In genomic region chr16:20676702-20677101, GRCm38 (mm10) we compare ENCODE assay signal across 23 mouse cellular contexts. TPM values are rescaled to one million over a fixed set of nuclear protein-coding genes. Genes with fewer than 3 reads are reported as not detected.
DNase-seq lines count a peak whose midpoint lies in the region; ATAC-seq and TF ChIP-seq lines count a peak whose summit lies in the region.
"Had no signal": no experiment of that assay in that cellular context is flagged by ENCODE, and none has a peak within 500 bp of the region (broad histone marks: within the 10 kb centered on the region; RNA-seq: fewer than 3 reads in every experiment).

No protein-coding gene starts in this region.

- H3K4me1 ChIP-seq in hindbrain, postnatal 0 days (ENCODE audit: insufficient read depth, low read length), result peaks cover 18% of the 10 kb centered on the region
- H3K4me1 ChIP-seq in hindbrain, embryonic 12.5 days, result peaks cover 19% of the 10 kb centered on the region
- H3K4me1 ChIP-seq in midbrain, embryonic 11.5 days (ENCODE audit: control insufficient read depth, insufficient read depth, low read length), result peaks cover 15% of the 10 kb centered on the region
- H3K4me1 ChIP-seq in midbrain, embryonic 15.5 days, result peaks cover 23% of the 10 kb centered on the region
- H3K4me1 ChIP-seq in MEL (ENCODE audit: control insufficient read depth in 1 of 2, insufficient read depth in 2 of 2, low read length in 2 of 2), result peaks cover 11 to 35% of the 10 kb centered on the region in 2 experiments

- no peak for TF ChIP-seq RAD21 in MEL (IDR thresholded peaks at IDR 0.05; ENCODE audit: low read depth, low read length)

- no peak overlapping the region for H3K4me3 ChIP-seq in hindbrain, postnatal 0 days (ENCODE audit: low read length)
- no peak overlapping the region for H3K4me3 ChIP-seq in hindbrain, embryonic 12.5 days
- no peak overlapping the region for H3K4me3 ChIP-seq in midbrain, embryonic 11.5 days (ENCODE audit: low read depth, low read length)
- no peak overlapping the region for H3K4me3 ChIP-seq in midbrain, embryonic 15.5 days
- H3K4me3 ChIP-seq in MEL (ENCODE audit: control insufficient read depth in 1 of 2, insufficient read depth in 1 of 2, low read depth in 2 of 2, low read length in 2 of 2), result no peak overlapping the region
- H3K4me3 ChIP-seq: heart, adult 2 months; hindbrain, embryonic 15.5 days; neural tube, embryonic 12.5 days had no signal

- TF ChIP-seq EP300 in MEL (IDR thresholded peaks at IDR 0.05; ENCODE audit: low read depth in 1 of 2, low read length in 2 of 2), result no peak

- H3K79me2 ChIP-seq in MEL (ENCODE audit: control insufficient read depth, insufficient read depth, low read length, poor library complexity), result peaks cover 64% of the 10 kb centered on the region

- no peak for TF ChIP-seq POLR2A in MEL (IDR thresholded peaks at IDR 0.05; ENCODE audit: control insufficient read depth in 1 of 2, insufficient read depth in 1 of 2, low read depth in 1 of 2, low read length in 2 of 2, poor library complexity in 1 of 2)
- TF ChIP-seq POLR2A in brain, embryonic 14.5 days (IDR thresholded peaks at IDR 0.05; ENCODE audit: borderline replicate concordance, extremely low read depth, insufficient read depth, insufficient read length, poor library complexity, severe bottlenecking), result no peak

- WGBS in hindbrain, postnatal 0 days, result 85% methylated on average over 4 of the region's 4 CpGs
- 93% methylated on average over 4 of the region's 4 CpGs for WGBS in hindbrain, embryonic 12.5 days
- 90% methylated on average over 4 of the region's 4 CpGs for WGBS in midbrain, embryonic 11.5 days
- WGBS in midbrain, embryonic 15.5 days, result 89% methylated on average over 4 of the region's 4 CpGs

- DNase-seq in hindbrain, postnatal 0 days (ENCODE audit: low spot score), result peak; percentile 44
- peak; percentile 72 for DNase-seq in midbrain, embryonic 11.5 days (ENCODE audit: low spot score, missing footprints)
- DNase-seq in MEL (ENCODE audit: low read depth, low spot score), result peak; percentile 55
- DNase-seq in brain, embryonic 14.5 days (ENCODE audit: low read depth), result peak; percentile 35
- DNase-seq: adrenal gland, adult 8-10 months; cerebellum, adult 9-10 months; gastrocnemius, postnatal 10 days; heart, adult 2 months; heart, postnatal 36 days; kidney, adult 2 months; kidney, postnatal 36 days; layer of hippocampus, adult 9-11 months; lung, postnatal 14 days; thymus, postnatal 25 days had no signal

- no peak overlapping the region for H3K9ac ChIP-seq in hindbrain, postnatal 0 days (replicated peaks; ENCODE audit: low read length)
- no peak overlapping the region for H3K9ac ChIP-seq in hindbrain, embryonic 12.5 days
- no peak overlapping the region for H3K9ac ChIP-seq in midbrain, embryonic 11.5 days (ENCODE audit: low read length)
- no peak overlapping the region for H3K9ac ChIP-seq in midbrain, embryonic 15.5 days
- no peak overlapping the region for H3K9ac ChIP-seq in MEL (ENCODE audit: control insufficient read depth, low read depth, low read length, poor library complexity, severe bottlenecking)
- H3K9ac ChIP-seq: hindbrain, embryonic 15.5 days; liver, embryonic 14.5 days; neural tube, embryonic 12.5 days had no signal

- no peaks in the 10 kb centered on the region for H3K27me3 ChIP-seq in hindbrain, postnatal 0 days (ENCODE audit: insufficient read depth, low read length)
- no peaks in the 10 kb centered on the region for H3K27me3 ChIP-seq in hindbrain, embryonic 12.5 days
- no peaks in the 10 kb centered on the region for H3K27me3 ChIP-seq in midbrain, embryonic 11.5 days (ENCODE audit: control insufficient read depth, insufficient read depth, low read length)
- no peaks in the 10 kb centered on the region for H3K27me3 ChIP-seq in midbrain, embryonic 15.5 days (replicated peaks)
- H3K27me3 ChIP-seq in MEL (ENCODE audit: control insufficient read depth in 1 of 2, insufficient read depth in 2 of 2, low read length in 2 of 2), result no peaks in the 10 kb centered on the region
- H3K27me3 ChIP-seq: CH12.LX; hindbrain, embryonic 15.5 days; megakaryocyte, embryonic 14.5 days; neural tube, embryonic 12.5 days had no signal

- H3K9me3 ChIP-seq in hindbrain, postnatal 0 days (ENCODE audit: low read length), result no peaks in the 10 kb centered on the region
- H3K9me3 ChIP-seq in hindbrain, embryonic 12.5 days (replicated peaks), result no peaks in the 10 kb centered on the region
- H3K9me3 ChIP-seq in midbrain, embryonic 11.5 days (ENCODE audit: control insufficient read depth, low read length), result no peaks in the 10 kb centered on the region
- H3K9me3 ChIP-seq in midbrain, embryonic 15.5 days, result no peaks in the 10 kb centered on the region
- no peaks in the 10 kb centered on the region for H3K9me3 ChIP-seq in MEL (replicated peaks; ENCODE audit: insufficient read depth, low read length)
- H3K9me3 ChIP-seq: hindbrain, embryonic 15.5 days; megakaryocyte, embryonic 14.5 days; neural tube, embryonic 12.5 days had no signal

- ATAC-seq in hindbrain, postnatal 0 days, result no peak
- ATAC-seq in hindbrain, embryonic 12.5 days (ENCODE audit: low FRiP score), result no peak
- no peak for ATAC-seq in midbrain, embryonic 11.5 days (ENCODE audit: low FRiP score)
- no peak for ATAC-seq in midbrain, embryonic 15.5 days (replicated peaks)
- no peak for ATAC-seq in erythroblast, adult 5-6 weeks (replicated peaks; ENCODE audit: low FRiP score, poor library complexity, severe bottlenecking)

- TF ChIP-seq CTCF in hindbrain, postnatal 0 days (IDR thresholded peaks at IDR 0.05; ENCODE audit: low read depth), result peak; percentile 35
- TF ChIP-seq CTCF in MEL (IDR thresholded peaks at IDR 0.05 in 2 of 3, conservative IDR thresholded peaks at IDR 0.05 in 1 of 3; ENCODE audit: control insufficient read depth in 1 of 3, insufficient read depth in 1 of 3, low read depth in 2 of 3, low read length in 3 of 3, poor library complexity in 1 of 3, severe bottlenecking in 1 of 3), result peak in 1 of 3 experiments; percentile 4; a peak in 1 of 6 replicates
- no peak for TF ChIP-seq CTCF in brain, embryonic 14.5 days (IDR thresholded peaks at IDR 0.05; ENCODE audit: borderline replicate concordance, extremely low read depth, insufficient read depth, insufficient read length)

- no peak overlapping the region for H3K4me2 ChIP-seq in hindbrain, postnatal 0 days (ENCODE audit: low read depth, low read length)
- H3K4me2 ChIP-seq in hindbrain, embryonic 12.5 days (replicated peaks), result no peak overlapping the region
- no peak overlapping the region for H3K4me2 ChIP-seq in midbrain, embryonic 11.5 days
- H3K4me2 ChIP-seq in midbrain, embryonic 15.5 days, result no peak overlapping the region
- H3K4me2 ChIP-seq: hindbrain, embryonic 15.5 days; neural tube, embryonic 12.5 days had no signal

- no peak overlapping the region for H3K27ac ChIP-seq in hindbrain, postnatal 0 days
- H3K27ac ChIP-seq in hindbrain, embryonic 12.5 days, result no peak overlapping the region
- H3K27ac ChIP-seq in midbrain, embryonic 11.5 days (ENCODE audit: low read depth, low read length), result no peak overlapping the region
- H3K27ac ChIP-seq in midbrain, embryonic 15.5 days, result no peak overlapping the region
- no peak overlapping the region for H3K27ac ChIP-seq in MEL (ENCODE audit: control insufficient read depth, low read depth, low read length)
- H3K27ac ChIP-seq: heart, adult 2 months; hindbrain, embryonic 15.5 days; liver, embryonic 14.5 days; neural tube, embryonic 12.5 days had no signal

- peaks cover 50% of the 10 kb centered on the region for H3K36me3 ChIP-seq in hindbrain, postnatal 0 days (ENCODE audit: insufficient read depth, low read length)
- peaks cover 65% of the 10 kb centered on the region for H3K36me3 ChIP-seq in hindbrain, embryonic 12.5 days
- H3K36me3 ChIP-seq in midbrain, embryonic 11.5 days (ENCODE audit: control insufficient read depth, insufficient read depth, low read length), result peaks cover 52% of the 10 kb centered on the region
- H3K36me3 ChIP-seq in midbrain, embryonic 15.5 days (replicated peaks), result peaks cover 49% of the 10 kb centered on the region
- H3K36me3 ChIP-seq in MEL (ENCODE audit: control insufficient read depth in 1 of 2, insufficient read depth in 2 of 2, low read length in 2 of 2), result peaks cover 44 to 50% of the 10 kb centered on the region in 2 experiments

RNA-seq across cellular contexts. Expression of gene Eif4g1, which starts 8.6 kb away (rescaled TPM):
- total RNA-seq in hindbrain, postnatal 0 days (2014; rRNA removed), result 424 and 428 TPM in 2 replicates
- polyA plus RNA-seq in hindbrain, postnatal 0 days (2015; fragmentation: Nextera tagmentation; extraction: Ambion mirVana), result 115 and 124 TPM in 2 replicates
- 197 and 200 TPM in 2 replicates for polyA plus RNA-seq in hindbrain, embryonic 12.5 days (2016; fragmentation: Nextera tagmentation; extraction: Ambion mirVana)
- polyA plus RNA-seq in midbrain, embryonic 11.5 days (2014; fragmentation: Nextera tagmentation; extraction: Ambion mirVana), result 132 and 142 TPM in 2 replicates
- 146 and 148 TPM in 2 replicates for polyA plus RNA-seq in midbrain, embryonic 15.5 days (2015; fragmentation: Nextera tagmentation; extraction: Ambion mirVana)
- 409 and 425 TPM in 2 replicates for total RNA-seq in MEL (2012; rRNA removed)
- 100 to 1,000 TPM; 327 to 436 TPM for polyA plus RNA-seq in MEL (2012; ENCODE audit: insufficient read depth in 1 of 2, insufficient read length in 2 of 2, low read depth in 1 of 2, low replicate concordance in 2 of 2, missing spikeins in 1 of 2)
- polyA plus RNA-seq in brain, embryonic 14.5 days (2012; rRNA removed), result 231 and 269 TPM in 2 replicates
- total RNA-seq in erythroblast, adult 5-6 weeks (2015; ENCODE audit: low replicate concordance), result 60.1 and 64.6 TPM in 2 replicates
- total RNA-seq in erythroblast, adult 5-6 weeks (2017; ENCODE audit: low replicate concordance), result 71.0 and 76.1 TPM in 2 replicates

RNA-seq across cellular contexts. Expression of gene Fam131a, which starts 16.3 kb away (rescaled TPM):
- total RNA-seq in hindbrain, postnatal 0 days (2014; rRNA removed), result 130 and 147 TPM in 2 replicates
- 49.0 and 55.4 TPM in 2 replicates for polyA plus RNA-seq in hindbrain, postnatal 0 days (2015; fragmentation: Nextera tagmentation; extraction: Ambion mirVana)
- polyA plus RNA-seq in hindbrain, embryonic 12.5 days (2016; fragmentation: Nextera tagmentation; extraction: Ambion mirVana), result 19.4 and 19.8 TPM in 2 replicates
- 8.8 and 12.5 TPM in 2 replicates for polyA plus RNA-seq in midbrain, embryonic 11.5 days (2014; fragmentation: Nextera tagmentation; extraction: Ambion mirVana)
- polyA plus RNA-seq in midbrain, embryonic 15.5 days (2015; fragmentation: Nextera tagmentation; extraction: Ambion mirVana), result 58.1 and 58.5 TPM in 2 replicates
- not detected in 2 replicates for total RNA-seq in MEL (2012; rRNA removed)
- not detected for polyA plus RNA-seq in MEL (2012; ENCODE audit: insufficient read depth in 1 of 2, insufficient read length in 2 of 2, low read depth in 1 of 2, low replicate concordance in 2 of 2, missing spikeins in 1 of 2)
- polyA plus RNA-seq in brain, embryonic 14.5 days (2012; rRNA removed), result 53.5 and 74.8 TPM in 2 replicates
- total RNA-seq in erythroblast, adult 5-6 weeks (2015; ENCODE audit: low replicate concordance), result not detected in 2 replicates
- 0.26 and 0.70 TPM in 2 replicates for total RNA-seq in erythroblast, adult 5-6 weeks (2017; ENCODE audit: low replicate concordance)
- total RNA-seq: common myeloid progenitor, adult 5-6 weeks had no signal

RNA-seq across cellular contexts. Expression of gene Psmd2, which starts 25.2 kb away (rescaled TPM):
- total RNA-seq in hindbrain, postnatal 0 days (2014; rRNA removed), result 192 and 196 TPM in 2 replicates
- 308 and 314 TPM in 2 replicates for polyA plus RNA-seq in hindbrain, postnatal 0 days (2015; fragmentation: Nextera tagmentation; extraction: Ambion mirVana)
- 397 and 411 TPM in 2 replicates for polyA plus RNA-seq in hindbrain, embryonic 12.5 days (2016; fragmentation: Nextera tagmentation; extraction: Ambion mirVana)
- polyA plus RNA-seq in midbrain, embryonic 11.5 days (2014; fragmentation: Nextera tagmentation; extraction: Ambion mirVana), result 474 and 502 TPM in 2 replicates
- polyA plus RNA-seq in midbrain, embryonic 15.5 days (2015; fragmentation: Nextera tagmentation; extraction: Ambion mirVana), result 355 and 359 TPM in 2 replicates
- 262 and 323 TPM in 2 replicates for total RNA-seq in MEL (2012; rRNA removed)
- polyA plus RNA-seq in MEL (2012; ENCODE audit: insufficient read depth in 1 of 2, insufficient read length in 2 of 2, low read depth in 1 of 2, low replicate concordance in 2 of 2, missing spikeins in 1 of 2), result 100 to 1,000 TPM in 1 of 2 experiments, 10 to 100 TPM in 1; 81.9 to 432 TPM
- polyA plus RNA-seq in brain, embryonic 14.5 days (2012; rRNA removed), result 215 and 226 TPM in 2 replicates
- 27.9 and 60.4 TPM in 2 replicates for total RNA-seq in erythroblast, adult 5-6 weeks (2015; ENCODE audit: low replicate concordance)
- 82.0 and 97.2 TPM in 2 replicates for total RNA-seq in erythroblast, adult 5-6 weeks (2017; ENCODE audit: low replicate concordance)

RNA-seq across cellular contexts. Expression of gene Polr2h, which starts 40.8 kb away (rescaled TPM):
- 25.5 and 29.2 TPM in 2 replicates for total RNA-seq in hindbrain, postnatal 0 days (2014; rRNA removed)
- polyA plus RNA-seq in hindbrain, postnatal 0 days (2015; fragmentation: Nextera tagmentation; extraction: Ambion mirVana), result 88.6 and 90.8 TPM in 2 replicates
- polyA plus RNA-seq in hindbrain, embryonic 12.5 days (2016; fragmentation: Nextera tagmentation; extraction: Ambion mirVana), result 68.6 and 80.7 TPM in 2 replicates
- polyA plus RNA-seq in midbrain, embryonic 11.5 days (2014; fragmentation: Nextera tagmentation; extraction: Ambion mirVana), result 104 and 119 TPM in 2 replicates
- 82.3 and 90.6 TPM in 2 replicates for polyA plus RNA-seq in midbrain, embryonic 15.5 days (2015; fragmentation: Nextera tagmentation; extraction: Ambion mirVana)
- total RNA-seq in MEL (2012; rRNA removed), result 174 and 180 TPM in 2 replicates
- polyA plus RNA-seq in MEL (2012; ENCODE audit: insufficient read depth in 1 of 2, insufficient read length in 2 of 2, low read depth in 1 of 2, low replicate concordance in 2 of 2, missing spikeins in 1 of 2), result 10 to 100 TPM in 1 of 2 experiments, not detected in 1; 95.4 TPM
- 51.9 and 66.5 TPM in 2 replicates for polyA plus RNA-seq in brain, embryonic 14.5 days (2012; rRNA removed)
- total RNA-seq in erythroblast, adult 5-6 weeks (2015; ENCODE audit: low replicate concordance), result 7.9 and 15.9 TPM in 2 replicates
- 4.0 and 4.3 TPM in 2 replicates for total RNA-seq in erythroblast, adult 5-6 weeks (2017; ENCODE audit: low replicate concordance)

RNA-seq across cellular contexts. Expression of gene Clcn2, which starts 40.8 kb away (rescaled TPM):
- total RNA-seq in hindbrain, postnatal 0 days (2014; rRNA removed), result 57.0 and 74.6 TPM in 2 replicates
- 18.5 and 21.2 TPM in 2 replicates for polyA plus RNA-seq in hindbrain, postnatal 0 days (2015; fragmentation: Nextera tagmentation; extraction: Ambion mirVana)
- polyA plus RNA-seq in hindbrain, embryonic 12.5 days (2016; fragmentation: Nextera tagmentation; extraction: Ambion mirVana), result 40.0 and 40.5 TPM in 2 replicates
- 15.1 and 16.0 TPM in 2 replicates for polyA plus RNA-seq in midbrain, embryonic 11.5 days (2014; fragmentation: Nextera tagmentation; extraction: Ambion mirVana)
- 33.7 and 33.8 TPM in 2 replicates for polyA plus RNA-seq in midbrain, embryonic 15.5 days (2015; fragmentation: Nextera tagmentation; extraction: Ambion mirVana)
- total RNA-seq in MEL (2012; rRNA removed), result 3.6 and 5.4 TPM in 2 replicates
- polyA plus RNA-seq in MEL (2012; ENCODE audit: insufficient read depth in 1 of 2, insufficient read length in 2 of 2, low read depth in 1 of 2, low replicate concordance in 2 of 2, missing spikeins in 1 of 2), result 1 to 10 TPM in 1 of 2 experiments, not detected in 1; 9.4 TPM
- polyA plus RNA-seq in brain, embryonic 14.5 days (2012; rRNA removed), result 80.4 and 100 TPM in 2 replicates
- total RNA-seq in erythroblast, adult 5-6 weeks (2015; ENCODE audit: low replicate concordance), result 1.7 and 5.0 TPM in 2 replicates
- total RNA-seq in erythroblast, adult 5-6 weeks (2017; ENCODE audit: low replicate concordance), result 3.3 and 8.9 TPM in 2 replicates
